Mouse (Mus musculus) bone marrow macrophage, adult 2 months (primary cell): ENCODE data around the gene Uba1. TPM values are rescaled to one million over a fixed set of nuclear protein-coding genes. Genes with fewer than 3 reads are reported as not detected.
A peak's percentile ranks its signal among the peaks of the same experiment; 100 is the strongest.
"Not testable (repeated sequence)": the region's sequence is repeated elsewhere in the genome, so short reads cannot be mapped to it uniquely, and the experiment has no call there.

ENCODE experiments used
- H3K27ac ChIP-seq: 2 replicates; pipeline ENCODE4 v1.5.1; 2012; ENCODE audit warnings: low read depth, low read length; ENCODE audit not compliant: insufficient read depth
- H3K4me1 ChIP-seq: 2 replicates; pipeline ENCODE4 v1.6.1; 2012; ENCODE audit warnings: low read length; ENCODE audit not compliant: control insufficient read depth, insufficient read depth
- H3K4me3 ChIP-seq: 2 replicates; pipeline ENCODE4 v1.5.1; 2012; ENCODE audit warnings: mild to moderate bottlenecking, low read length, moderate library complexity; ENCODE audit not compliant: insufficient read depth
- CTCF ChIP-seq: IDR thresholded peaks from 2 replicates; pipeline ENCODE4 v1.5.1; 2012; ENCODE audit warnings: low read depth, mild to moderate bottlenecking, low read length, moderate library complexity
- POLR2A ChIP-seq: IDR thresholded peaks from 2 replicates; pipeline ENCODE4 v1.6.1; 2012; ENCODE audit warnings: mild to moderate bottlenecking, low read depth, low read length, borderline replicate concordance
- polyA plus RNA-seq: library from polyadenylated mRNA; stranded (reverse); fragments of >200 nt; gene quantifications from 2 replicates; pipeline ENCODE4 v1.2.4, GENCODE M21; 2012; ENCODE audit not compliant: missing spikeins, insufficient read depth, insufficient read length

Gene Uba1
- polyA plus RNA-seq, 1 experiment, result 168 TPM

DNA sequence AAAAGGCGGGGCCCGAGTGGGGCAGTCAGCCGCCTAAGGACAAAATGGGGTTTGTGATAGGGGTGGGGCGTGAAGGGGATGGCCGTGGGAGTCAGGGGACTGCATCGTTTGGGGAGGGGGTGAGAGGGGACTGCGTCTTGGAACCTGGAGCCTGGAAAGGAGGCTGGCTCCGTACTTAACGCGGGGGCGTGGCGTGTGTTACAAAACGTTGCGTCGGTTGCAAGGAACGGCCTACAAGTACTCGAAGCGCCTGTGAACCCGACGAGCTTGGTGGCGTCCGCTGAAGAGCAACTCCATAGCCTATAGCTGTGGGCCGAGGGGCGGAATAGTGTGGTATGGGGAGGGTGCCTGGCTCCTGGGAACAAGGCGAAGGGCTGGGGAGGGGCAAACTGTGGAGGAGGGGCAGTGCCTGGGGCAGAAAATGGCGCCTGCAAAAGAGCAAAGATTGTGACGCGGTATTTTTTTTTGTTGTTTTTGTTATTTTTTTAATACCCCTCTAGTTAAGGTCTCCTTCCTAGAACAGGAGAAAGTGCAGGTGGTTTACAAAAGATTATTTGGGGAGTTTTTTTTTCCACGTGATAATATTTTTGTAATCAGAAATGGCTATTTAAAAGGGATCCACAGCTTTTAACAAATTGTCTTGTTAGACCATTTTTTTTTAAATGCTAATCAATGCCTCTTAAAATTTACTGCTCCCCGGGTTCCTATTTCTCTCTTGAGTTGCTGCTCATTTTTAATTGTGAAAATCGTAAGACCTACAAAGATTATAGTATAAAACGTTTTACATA, 46.4 kb downstream of the Uba1 start:
- TF ChIP-seq POLR2A, result no peak
- no peak for TF ChIP-seq CTCF
- Histone ChIP-seq H3K27ac (peak overlapping the region; percentile 69), H3K4me3 (peak overlapping the region; percentile 74)

DNA sequence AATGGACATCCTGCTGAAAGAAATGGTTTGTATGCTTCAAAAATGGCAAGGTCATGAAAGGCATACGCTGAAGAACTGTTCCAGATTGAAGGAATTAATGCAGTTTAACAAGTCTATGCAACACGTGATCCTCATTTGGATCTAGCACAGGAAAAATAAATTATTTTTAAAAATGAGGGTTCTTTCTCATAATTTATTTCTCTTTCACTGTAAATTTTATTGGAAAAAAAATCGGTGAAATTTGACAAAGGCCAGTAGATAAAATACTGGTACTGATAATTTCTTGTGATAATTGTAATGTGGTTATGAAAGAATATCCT, 46.9 kb downstream of the Uba1 start:
- Histone ChIP-seq H3K4me3 (no peak overlapping the region), H3K4me1 (peaks cover 14% of the 10 kb centered on the region), H3K27ac (no peak overlapping the region)
- TF ChIP-seq CTCF, result no peak
- TF ChIP-seq POLR2A, result no peak

More for the DNA sequence above, 46.4 kb downstream of the Uba1 start:
- peaks cover 16% of the 10 kb centered on the region for H3K4me1 ChIP-seq

DNA sequence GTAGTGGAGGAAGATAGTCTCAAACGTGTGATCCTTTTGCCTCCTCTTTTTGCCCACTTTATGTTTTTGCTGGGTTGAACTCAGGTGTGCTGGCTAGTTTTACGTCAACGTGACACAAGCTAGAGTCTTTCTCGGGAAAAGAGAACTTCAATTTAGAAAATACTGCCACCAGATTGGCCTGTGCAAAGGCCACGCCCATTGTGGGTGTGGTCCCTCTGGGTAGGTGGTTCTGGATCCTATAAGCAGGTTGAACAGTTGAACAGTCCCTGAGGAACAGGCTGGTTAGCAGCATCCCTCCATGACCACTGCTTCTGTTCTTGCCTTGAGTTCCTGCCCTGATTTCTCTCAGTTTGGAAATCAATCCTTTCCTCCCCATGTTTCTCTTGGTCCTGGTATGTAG, 70.6 kb downstream of the Uba1 start:
- Histone ChIP-seq H3K27ac (no peak overlapping the region), H3K4me1 (no peaks in the 10 kb centered on the region), H3K4me3 (no peak overlapping the region)
- TF ChIP-seq CTCF (no peak), POLR2A (no peak)

DNA sequence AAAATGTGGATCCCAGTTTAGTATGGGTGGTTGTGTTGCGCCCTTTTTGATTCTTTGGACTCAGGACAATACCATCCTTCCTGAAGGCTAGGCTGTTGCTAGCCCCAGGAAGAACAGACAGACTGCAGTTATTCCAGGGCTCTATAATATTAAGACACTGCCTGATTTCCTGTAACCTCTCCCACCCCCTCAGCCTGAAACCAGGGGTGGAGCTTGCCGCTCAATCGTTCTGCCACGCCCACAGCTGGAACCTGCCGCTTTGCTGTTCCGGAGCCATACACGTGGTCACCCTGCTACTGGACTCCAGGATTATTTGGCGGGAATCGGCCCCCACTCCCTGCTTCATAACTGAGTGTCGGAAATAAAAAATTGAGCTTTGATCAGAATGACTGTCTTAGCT, 71.9 kb downstream of the Uba1 start:
- H3K4me3 ChIP-seq, H3K4me1 ChIP-seq, H3K27ac ChIP-seq: not testable (repeated sequence)

Other genes with a start within 250 kb of the Uba1 start
- 2.5 and 2.7 TPM in 2 replicates for gene Jade3, start 232.6 kb upstream of the Uba1 start, polyA plus RNA-seq
- gene Rgn, start 108.5 kb upstream of the Uba1 start, polyA plus RNA-seq, result not detected in 2 replicates
- gene Rbm10, start 40.8 kb upstream of the Uba1 start, polyA plus RNA-seq, result 14.9 and 17.3 TPM in 2 replicates
- 138 TPM in 2 replicates for gene Ndufb11, start 40.7 kb upstream of the Uba1 start, polyA plus RNA-seq
- gene Cdk16, start 29.6 kb downstream of the Uba1 start, polyA plus RNA-seq, result 56.1 and 57.6 TPM in 2 replicates
- gene Usp11, start 45.6 kb downstream of the Uba1 start, polyA plus RNA-seq, result 2.5 TPM in 2 replicates
- 66.4 and 74.5 TPM in 2 replicates for gene Araf, start 139.5 kb downstream of the Uba1 start, polyA plus RNA-seq
- gene Timp1, start 211.8 kb downstream of the Uba1 start, polyA plus RNA-seq, result 8.6 and 10.6 TPM in 2 replicates